Mouse (Mus musculus) erythroblast, embryonic 14.5 days (primary cell): ENCODE measurements around the gene Nepro.

Experiments used
- GATA1 ChIP-seq: IDR thresholded peaks from 2 replicates; pipeline ENCODE4 v1.6.1; 2012; ENCODE audit warnings: low read length, inconsistent platforms, mixed read lengths
- TAL1 ChIP-seq: IDR thresholded peaks from 3 replicates; pipeline ENCODE4 v1.6.1; 2012; ENCODE audit warnings: low read length, inconsistent platforms, mixed read lengths

DNA sequence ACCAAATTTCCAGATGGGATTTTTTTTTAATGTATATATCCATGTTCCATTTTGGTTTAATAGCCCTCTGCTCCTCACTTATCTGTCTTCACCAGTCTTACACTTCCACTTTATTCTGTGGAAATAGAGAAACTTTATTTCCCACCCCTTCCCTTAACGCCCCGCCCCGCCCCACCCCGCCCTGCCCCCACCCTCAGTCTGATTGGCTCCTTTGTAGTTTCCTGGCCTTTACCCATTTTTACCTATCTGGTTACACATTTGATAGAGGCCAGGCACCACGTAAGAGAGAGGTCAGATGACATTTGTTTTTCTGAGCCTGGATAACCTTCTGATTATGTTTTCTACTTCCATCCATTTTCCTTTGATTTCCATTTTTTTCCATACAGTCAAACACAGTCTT lies 55.4 kb downstream of the Nepro start:
- TF ChIP-seq GATA1 (no peak), TAL1 (no peak)
